Mouse (Mus musculus): ENCODE measurements around the gene Kif3c. TPM values are rescaled to one million over a fixed set of nuclear protein-coding genes. Genes with fewer than 3 reads are reported as not detected.

The Kif3c gene
- polyA plus RNA-seq, 1 experiment from 2014 or later = 11.8 TPM

DNA sequence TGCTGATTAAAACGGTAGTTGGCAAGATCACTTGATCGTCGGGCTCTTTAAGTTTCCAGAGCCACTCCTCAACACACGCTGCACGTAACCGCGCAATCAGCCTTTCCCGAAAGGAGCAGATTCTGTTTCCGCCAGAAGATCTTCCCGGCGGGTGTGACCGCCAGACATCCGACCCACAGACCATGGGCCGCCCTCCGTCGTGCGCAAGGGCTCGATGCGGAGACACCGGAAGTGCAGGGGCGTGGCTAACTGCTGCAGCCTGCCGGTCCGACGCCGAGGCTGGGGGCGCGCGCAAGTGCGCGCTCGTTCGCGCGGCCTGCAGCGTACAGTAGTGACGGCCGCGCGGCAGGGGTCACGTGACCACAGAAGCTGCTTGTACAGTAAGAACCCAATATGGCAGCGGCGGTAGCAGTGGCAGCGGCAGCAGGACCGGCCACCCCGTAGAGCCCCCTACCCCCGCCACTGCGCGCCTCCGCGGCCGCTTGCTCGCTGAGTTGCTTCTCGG, 61.6 kb downstream of the Kif3c start, which contains the start of gene Asxl2:
TSS of gene Asxl2 (plus strand) at position 328 of the 505 bp plus-strand sequence.
- peak within 1 kb of the TSS; percentile 98 for H3K27ac ChIP-seq
- peaks cover 27% of the 10 kb centered on the region for H3K4me1 ChIP-seq
- WGBS = under 1% methylated on average over 52 of the region's 53 CpGs
- peak within 1 kb of the TSS; percentile 69 for H3K4me2 ChIP-seq
- no peaks in the 10 kb centered on the region for H3K27me3 ChIP-seq
- peak; percentile 96 for ATAC-seq (ENCODE audit: borderline replicate concordance, extremely low read depth, low FRiP score, low TSS enrichment)
- H3K36me3 ChIP-seq = 0 out of 2 replicates have a peak, but pooled peaks cover 5% of the 10 kb centered on the region
- peak within 1 kb of the TSS; percentile 93 for H3K9ac ChIP-seq
- H3K9me3 ChIP-seq = no peaks in the 10 kb centered on the region
- peak within 1 kb of the TSS; percentile 90 for H3K4me3 ChIP-seq

DNA sequence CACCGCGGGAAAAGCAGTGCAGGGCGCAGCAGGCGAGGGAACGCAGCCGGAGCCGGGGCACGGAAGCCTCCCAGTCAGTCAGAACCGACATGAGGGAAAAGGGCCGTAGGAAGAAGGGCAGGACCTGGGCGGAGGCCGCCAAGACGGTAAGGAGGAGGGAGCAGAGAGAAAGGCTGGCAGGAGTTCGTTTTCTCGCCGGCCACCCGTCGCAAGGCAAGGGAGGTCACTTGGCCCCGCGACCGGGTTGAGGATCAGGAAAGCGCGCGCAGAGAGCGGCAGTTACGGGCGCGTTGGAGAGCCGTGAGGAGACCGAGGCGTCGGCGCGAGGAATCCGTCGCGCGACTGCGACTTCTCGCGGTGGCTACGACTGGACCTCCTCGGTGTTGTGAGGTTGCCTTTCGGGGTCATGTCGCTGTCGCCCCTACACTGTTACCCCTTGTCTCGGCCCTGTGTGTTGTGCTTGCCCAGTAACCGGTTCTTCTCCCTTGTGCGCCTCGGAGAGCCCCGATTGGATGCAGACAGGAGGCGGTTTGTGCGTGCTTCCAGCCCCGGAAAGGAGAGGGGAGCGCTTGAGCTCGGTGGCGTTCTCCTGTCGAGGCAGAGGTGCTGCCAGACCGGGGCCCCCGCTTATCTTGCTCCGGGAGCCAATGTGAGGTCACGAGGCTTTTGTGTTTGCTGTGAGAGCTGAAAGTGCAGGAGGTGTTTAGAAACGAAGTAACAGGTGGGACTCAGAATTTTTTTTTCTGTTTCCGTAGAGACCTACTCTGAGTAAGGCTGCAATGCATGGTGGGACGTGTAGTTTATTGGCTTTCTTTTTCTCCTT, 62.3 kb downstream of the Kif3c start:
- Histone ChIP-seq H3K4me1 (peaks cover 27% of the 10 kb centered on the region), H3K9me3 (no peaks in the 10 kb centered on the region), H3K27me3 (no peaks in the 10 kb centered on the region), H3K27ac (peak overlapping the region; percentile 98), H3K9ac (peak overlapping the region; percentile 93), H3K4me2 (peak overlapping the region; percentile 69), H3K4me3 (peak overlapping the region; percentile 90), H3K36me3 (0 out of 2 replicates have a peak, but pooled peaks cover 5% of the 10 kb centered on the region)
- ATAC-seq (ENCODE audit: borderline replicate concordance, extremely low read depth, low FRiP score, low TSS enrichment) = peak; percentile 41
- WGBS = under 1% methylated on average over 65 of the region's 65 CpGs

DNA sequence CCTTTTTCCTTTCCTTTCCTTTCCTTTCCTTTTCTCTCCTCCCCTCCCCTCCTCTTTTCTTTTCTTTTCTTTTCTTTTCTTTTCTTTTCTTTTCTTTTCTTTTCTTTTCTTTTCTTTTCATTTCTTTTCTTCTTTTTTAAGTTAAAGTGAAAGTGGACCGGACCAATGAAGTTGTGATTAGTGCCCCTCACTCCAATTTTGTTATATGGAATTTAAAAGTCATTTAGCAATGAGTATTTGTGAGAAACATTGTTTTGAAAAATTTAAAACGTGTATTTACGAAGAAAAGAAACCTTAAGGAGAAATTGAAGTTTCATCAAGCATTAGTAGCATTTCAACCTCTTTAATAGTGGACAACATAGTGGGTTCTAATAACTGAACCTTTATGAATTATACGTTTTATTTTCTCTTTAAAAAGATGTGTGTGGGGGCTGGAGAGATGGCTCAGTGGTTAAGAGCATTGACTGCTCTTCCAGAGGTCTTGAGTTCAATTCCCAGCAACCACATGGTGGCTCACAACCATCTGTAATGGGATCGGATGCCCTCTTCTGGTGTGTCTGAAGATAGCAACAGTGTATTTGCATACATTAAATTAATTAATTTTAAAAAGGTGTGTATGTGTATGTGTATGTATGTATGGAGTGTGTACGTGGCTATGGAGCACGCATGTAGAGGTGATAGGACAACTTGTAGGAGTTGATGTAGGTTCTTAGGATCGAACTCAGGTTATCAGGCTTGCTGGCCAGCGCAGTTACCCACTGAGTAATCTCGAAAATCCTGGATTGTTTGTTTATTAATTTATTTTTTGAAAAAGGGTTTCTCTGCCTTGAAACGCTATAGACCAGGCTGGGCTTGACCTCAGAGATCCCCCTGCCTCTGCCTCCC, 63.2 kb downstream of the Kif3c start:
- Histone ChIP-seq H3K27ac (no peak overlapping the region), H3K4me2 (peak overlapping the region; percentile 69), H3K36me3 (no peaks in the 10 kb centered on the region), H3K4me3 (peak overlapping the region; percentile 90), H3K27me3 (no peaks in the 10 kb centered on the region), H3K9ac (peak overlapping the region; percentile 93; the same call in 1 of the 2 replicates), H3K4me1 (peaks cover 27% of the 10 kb centered on the region), H3K9me3 (no peaks in the 10 kb centered on the region)
- no peak for ATAC-seq (ENCODE audit: borderline replicate concordance, extremely low read depth, low FRiP score, low TSS enrichment)
- WGBS = 65% methylated on average over 11 of the region's 11 CpGs

DNA sequence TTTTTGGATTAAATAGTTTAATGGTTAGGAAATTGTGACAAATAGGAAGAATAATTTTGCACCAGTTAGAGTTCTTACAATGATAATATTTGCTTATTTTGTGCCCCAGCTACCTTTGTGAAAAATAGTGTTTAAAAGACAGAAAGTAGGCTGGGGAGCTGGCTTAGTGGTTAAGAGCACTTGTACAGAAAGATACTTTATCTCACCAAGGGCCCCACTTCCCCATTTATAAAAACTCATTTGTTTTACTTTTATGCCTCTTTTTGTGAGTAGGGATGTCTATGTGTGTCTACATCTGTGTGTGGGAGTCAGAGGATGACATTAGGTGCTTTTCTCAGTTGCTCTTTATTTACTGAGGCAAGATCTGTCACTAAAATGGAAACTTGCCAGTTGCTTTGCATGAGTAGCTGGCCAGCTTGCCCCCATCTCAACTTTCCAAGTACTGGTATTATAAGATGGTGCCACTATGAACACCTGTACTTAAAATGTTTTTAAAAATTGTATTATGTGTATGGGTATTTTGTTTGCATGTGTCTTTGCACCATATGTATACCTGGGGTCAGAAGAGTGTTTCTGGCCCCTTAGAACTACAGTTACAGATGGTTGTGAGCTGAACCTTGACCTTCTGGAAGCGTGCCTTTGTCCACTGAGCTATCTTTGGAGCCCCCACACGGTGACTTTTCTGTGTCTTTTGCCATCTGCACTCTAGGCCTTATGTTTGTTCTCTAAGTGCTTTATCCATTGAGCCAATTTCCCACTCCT, 64.9 kb downstream of the Kif3c start:
- H3K4me2 ChIP-seq = no peak overlapping the region
- H3K27ac ChIP-seq = no peak overlapping the region
- no peaks in the 10 kb centered on the region for H3K36me3 ChIP-seq
- H3K4me3 ChIP-seq = no peak overlapping the region
- ATAC-seq (ENCODE audit: borderline replicate concordance, extremely low read depth, low FRiP score, low TSS enrichment) = no peak
- no peaks in the 10 kb centered on the region for H3K27me3 ChIP-seq
- H3K9ac ChIP-seq = no peak overlapping the region
- peaks cover 20% of the 10 kb centered on the region for H3K4me1 ChIP-seq
- 76% methylated on average over 2 of the region's 2 CpGs for WGBS
- no peaks in the 10 kb centered on the region for H3K9me3 ChIP-seq

DNA sequence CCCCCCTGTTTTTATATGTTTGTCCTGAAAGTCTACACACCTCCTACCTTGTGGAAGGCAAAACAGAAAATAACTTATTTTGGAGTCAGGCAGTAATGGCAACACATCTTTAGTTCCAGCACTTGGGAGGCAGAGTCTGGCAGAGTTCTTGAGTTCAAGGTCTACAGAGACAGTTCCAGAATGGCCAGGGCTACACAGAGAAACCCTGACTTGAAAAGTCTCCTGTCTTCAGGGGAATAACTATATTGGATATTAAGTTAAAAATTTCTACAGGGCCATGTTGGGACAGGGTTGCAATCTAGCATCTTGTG, 65.5 kb downstream of the Kif3c start:
- H3K9ac ChIP-seq = no peak overlapping the region
- no peaks in the 10 kb centered on the region for H3K27me3 ChIP-seq
- H3K9me3 ChIP-seq = no peaks in the 10 kb centered on the region
- H3K4me2 ChIP-seq = no peak overlapping the region
- no peak for ATAC-seq (ENCODE audit: borderline replicate concordance, extremely low read depth, low FRiP score, low TSS enrichment)
- H3K27ac ChIP-seq = no peak overlapping the region
- H3K4me3 ChIP-seq = no peak overlapping the region
- peaks cover 15% of the 10 kb centered on the region for H3K4me1 ChIP-seq
- no peaks in the 10 kb centered on the region for H3K36me3 ChIP-seq

DNA sequence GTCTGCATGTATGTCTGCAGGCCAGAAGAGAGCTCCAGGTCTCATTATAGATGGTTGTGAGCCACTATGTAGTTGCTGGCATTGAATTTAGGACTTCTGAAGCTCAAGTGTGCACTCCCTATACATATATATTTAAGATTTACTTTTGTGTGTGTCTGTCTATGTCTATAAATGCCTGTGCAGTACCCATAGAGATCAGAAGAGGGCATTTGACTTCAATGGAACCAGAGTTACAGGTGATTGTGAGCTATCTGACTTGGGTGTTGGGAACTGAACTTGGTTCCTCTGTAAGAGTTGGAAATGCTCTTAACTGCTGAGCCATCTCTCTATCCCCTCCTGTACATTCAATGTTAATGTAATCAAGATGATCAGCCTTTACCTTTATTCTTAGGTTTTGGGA, 66.1 kb downstream of the Kif3c start:
- Histone ChIP-seq H3K36me3 (no peaks in the 10 kb centered on the region), H3K27me3 (no peaks in the 10 kb centered on the region), H3K9ac (no peak overlapping the region), H3K4me2 (no peak overlapping the region), H3K4me3 (no peak overlapping the region), H3K9me3 (no peaks in the 10 kb centered on the region), H3K27ac (no peak overlapping the region), H3K4me1 (peaks cover 11% of the 10 kb centered on the region)
- ATAC-seq (ENCODE audit: borderline replicate concordance, extremely low read depth, low FRiP score, low TSS enrichment) = no peak

DNA sequence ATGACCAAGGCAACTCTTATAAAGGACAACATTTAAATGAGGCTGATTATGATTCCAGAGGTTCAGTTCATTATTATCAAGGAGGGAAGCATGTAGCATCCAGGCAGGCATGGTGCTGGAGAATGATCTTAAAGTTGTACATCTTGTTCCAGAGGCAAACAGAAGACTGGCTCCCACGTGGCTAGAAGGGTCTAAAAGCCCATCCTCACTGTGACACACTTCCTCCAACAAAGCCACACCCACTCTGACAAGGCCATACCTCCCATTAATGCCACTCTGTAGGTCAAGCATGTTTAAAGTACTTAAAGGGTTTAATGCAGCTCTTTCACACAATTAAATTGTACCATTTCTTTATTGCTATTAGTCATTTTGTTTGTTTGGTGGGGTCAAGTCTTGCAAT, 68.8 kb downstream of the Kif3c start:
- 55% methylated on average over 1 of the region's 1 CpGs for WGBS
- Histone ChIP-seq H3K4me2 (no peak overlapping the region), H3K27ac (no peak overlapping the region), H3K4me1 (0 out of 2 replicates have a peak, but pooled peaks cover 6% of the 10 kb centered on the region), H3K27me3 (no peaks in the 10 kb centered on the region), H3K9me3 (no peaks in the 10 kb centered on the region), H3K9ac (no peak overlapping the region), H3K4me3 (no peak overlapping the region), H3K36me3 (no peaks in the 10 kb centered on the region)
- no peak for ATAC-seq (ENCODE audit: borderline replicate concordance, extremely low read depth, low FRiP score, low TSS enrichment)

DNA sequence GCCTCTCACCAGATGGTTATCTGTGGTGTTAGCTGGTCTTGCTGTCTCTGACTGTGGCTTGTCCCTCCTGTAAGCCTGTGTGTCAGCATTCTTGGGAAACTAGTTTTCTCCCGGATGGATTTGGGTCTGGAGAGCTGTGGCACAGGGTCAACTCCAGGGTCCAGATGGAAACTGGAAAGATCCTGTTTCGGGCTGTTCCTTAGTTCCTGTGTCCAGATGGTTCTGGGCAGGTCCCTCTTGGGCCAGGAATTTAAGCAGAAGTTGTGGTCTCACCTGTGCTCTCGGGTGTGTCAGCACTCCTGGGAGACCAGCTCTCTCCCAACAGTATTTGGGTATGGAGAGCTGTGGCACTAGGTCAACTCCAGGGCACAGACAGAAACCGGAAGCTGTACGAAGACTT, 71.5 kb downstream of the Kif3c start:
- H3K27me3 ChIP-seq = no peaks in the 10 kb centered on the region
- ATAC-seq (ENCODE audit: borderline replicate concordance, extremely low read depth, low FRiP score, low TSS enrichment) = no peak
- no peaks in the 10 kb centered on the region for H3K4me1 ChIP-seq
- H3K4me2 ChIP-seq = no peak overlapping the region
- H3K27ac ChIP-seq = no peak overlapping the region
- H3K4me3 ChIP-seq = no peak overlapping the region
- H3K9me3 ChIP-seq = no peaks in the 10 kb centered on the region
- no peak overlapping the region for H3K9ac ChIP-seq
- WGBS = 84% methylated on average over 5 of the region's 5 CpGs
- no peaks in the 10 kb centered on the region for H3K36me3 ChIP-seq

DNA sequence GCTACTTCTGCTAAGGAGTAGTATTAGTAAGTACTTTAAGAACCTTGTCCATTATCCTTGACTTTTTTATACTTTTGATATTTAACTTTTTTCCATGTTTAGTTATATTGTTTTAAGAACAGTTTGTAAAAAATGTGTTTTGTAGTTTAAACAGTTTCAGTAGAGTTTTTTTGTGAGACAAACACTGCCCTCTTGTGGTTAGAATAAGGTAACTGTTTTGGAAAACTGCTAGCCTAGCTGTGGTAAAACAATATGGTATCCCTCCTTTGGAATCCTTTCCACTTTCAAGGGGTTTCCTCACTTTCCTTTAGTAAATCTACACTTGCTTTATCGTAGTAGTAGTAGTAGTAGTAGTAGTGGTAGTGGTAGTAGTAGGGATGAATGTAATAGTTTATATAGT, 72.9 kb downstream of the Kif3c start:
- WGBS = 93% methylated on average over 1 of the region's 1 CpGs
- no peaks in the 10 kb centered on the region for H3K9me3 ChIP-seq
- no peaks in the 10 kb centered on the region for H3K27me3 ChIP-seq
- H3K9ac ChIP-seq = no peak overlapping the region
- no peak overlapping the region for H3K4me2 ChIP-seq
- H3K36me3 ChIP-seq = 0 out of 2 replicates have a peak, but pooled peaks cover under 1% of the 10 kb centered on the region
- H3K4me3 ChIP-seq = no peak overlapping the region
- ATAC-seq (ENCODE audit: borderline replicate concordance, extremely low read depth, low FRiP score, low TSS enrichment) = no peak
- no peak overlapping the region for H3K27ac ChIP-seq
- no peaks in the 10 kb centered on the region for H3K4me1 ChIP-seq

DNA sequence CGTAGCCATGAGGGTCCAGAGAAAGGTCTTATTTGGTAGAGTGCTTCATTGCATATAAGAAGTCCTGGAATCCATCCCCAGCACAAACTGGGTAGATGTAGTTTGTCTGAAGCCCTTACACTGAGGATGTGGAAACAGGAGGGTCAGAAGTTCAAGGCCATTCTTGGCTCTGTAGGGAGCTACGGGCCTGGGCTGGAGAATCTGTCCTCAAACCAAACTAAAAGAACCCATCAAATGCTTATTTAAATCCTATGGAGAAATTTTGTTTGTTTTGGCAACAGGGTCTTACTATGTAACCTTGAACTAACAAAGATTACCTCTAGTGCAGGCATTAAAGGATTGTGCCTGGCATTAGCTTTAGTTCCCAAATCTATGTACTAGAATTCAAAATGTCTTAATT, 76.0 kb downstream of the Kif3c start:
- Histone ChIP-seq H3K9me3 (no peaks in the 10 kb centered on the region), H3K4me2 (no peak overlapping the region), H3K4me1 (no peaks in the 10 kb centered on the region), H3K36me3 (0 out of 2 replicates have a peak, but pooled peaks cover 3% of the 10 kb centered on the region), H3K27me3 (no peaks in the 10 kb centered on the region), H3K9ac (no peak overlapping the region), H3K4me3 (no peak overlapping the region), H3K27ac (no peak overlapping the region)
- WGBS = 76% methylated on average over 2 of the region's 2 CpGs
- ATAC-seq (ENCODE audit: borderline replicate concordance, extremely low read depth, low FRiP score, low TSS enrichment) = no peak

DNA sequence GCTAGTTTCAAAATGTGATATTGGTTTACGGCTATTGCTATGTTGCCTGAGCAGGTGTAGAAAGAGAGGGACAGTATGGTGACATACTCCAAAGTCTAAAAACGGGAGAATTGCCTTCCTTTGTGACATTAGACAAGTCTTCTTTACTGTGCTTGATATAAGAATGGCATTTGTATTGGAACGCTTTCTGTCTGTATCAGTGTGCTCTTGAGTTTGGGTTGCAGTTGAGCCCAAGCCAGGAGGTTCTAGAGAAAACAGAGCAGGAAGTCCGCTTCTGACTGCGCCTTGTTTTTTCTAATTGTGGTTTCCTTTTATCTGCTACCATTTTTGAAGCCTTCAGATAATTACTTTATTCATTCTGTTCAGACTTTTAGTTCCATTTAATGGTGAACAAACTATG, 76.4 kb downstream of the Kif3c start:
- 80% methylated on average over 5 of the region's 5 CpGs for WGBS
- H3K27ac ChIP-seq = no peak overlapping the region

More for the DNA sequence above, 76.4 kb downstream of the Kif3c start:
- H3K36me3 ChIP-seq = 0 out of 2 replicates have a peak, but pooled peaks cover 3% of the 10 kb centered on the region
- no peak for ATAC-seq (ENCODE audit: borderline replicate concordance, extremely low read depth, low FRiP score, low TSS enrichment)
- no peak overlapping the region for H3K4me3 ChIP-seq
- no peaks in the 10 kb centered on the region for H3K4me1 ChIP-seq
- no peak overlapping the region for H3K4me2 ChIP-seq
- no peaks in the 10 kb centered on the region for H3K27me3 ChIP-seq
- no peak overlapping the region for H3K9ac ChIP-seq
- no peaks in the 10 kb centered on the region for H3K9me3 ChIP-seq
